Mouse (Mus musculus) thymus, adult 18-20 months (tissue): ENCODE measurements at regions not wholly inside any gene's neighbourhood (a gene's known extent, or its start where the extent isn't known, plus 50 kb on each side); places are given as distances from the start of the nearest gene placed in this dataset.

ENCODE experiments used
- DNase-seq, 2 experiments: peaks; one replicate each; pipeline ENCODE4 v3.0.0; 2022; ENCODE audit warnings: mixed read lengths in 2 of 2

DNA sequence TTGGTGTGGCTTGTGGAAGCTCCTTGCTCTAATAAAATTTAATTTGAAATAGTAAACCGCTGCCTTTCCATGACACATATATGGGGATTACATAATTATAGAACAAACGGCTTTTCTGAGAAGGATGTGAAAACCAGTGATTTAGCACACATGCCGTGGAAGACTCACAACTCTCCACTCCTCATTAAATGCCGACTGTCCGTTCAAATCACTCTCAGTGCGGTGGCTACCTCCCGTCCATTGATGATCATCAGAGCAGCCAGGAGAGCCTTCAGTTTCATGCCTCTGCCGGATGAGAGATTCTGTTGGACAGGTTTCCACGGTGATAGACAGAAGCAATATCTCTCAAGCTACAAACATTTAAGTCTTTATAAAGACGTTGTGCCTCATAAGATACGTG lies 451.3 kb downstream of the Glrx3 start:
- no peak for DNase-seq

DNA sequence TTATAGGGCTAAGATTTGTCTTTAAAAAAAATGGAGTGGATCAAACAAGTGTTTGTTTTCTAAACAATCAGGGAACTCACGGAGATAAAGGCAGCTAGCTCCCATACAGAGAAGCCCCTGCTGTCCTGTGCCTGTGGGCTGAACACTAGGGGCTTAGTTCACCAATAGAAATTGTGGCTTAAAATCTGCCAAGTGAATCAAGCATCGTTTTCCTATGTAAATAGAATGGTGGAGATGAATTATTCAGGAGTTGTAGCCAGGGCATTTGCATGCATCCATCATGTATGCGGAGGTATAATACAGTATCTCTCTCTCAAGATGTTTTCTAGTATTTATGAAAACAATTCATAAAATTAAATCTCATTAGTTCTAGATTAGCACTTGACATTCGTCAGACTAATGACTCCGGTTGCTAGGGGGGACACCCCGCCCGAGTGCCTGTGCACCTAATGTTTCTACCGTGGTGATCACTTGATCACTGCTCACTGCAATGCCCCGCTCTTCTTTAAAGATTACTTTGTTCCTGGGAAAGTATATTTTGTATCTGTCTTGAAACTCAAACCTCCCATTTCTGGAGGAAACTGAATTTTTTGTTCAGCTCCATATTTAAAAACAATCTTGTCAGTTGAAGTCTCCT lies 469.1 kb downstream of the Glrx3 start:
- no peak for DNase-seq

DNA sequence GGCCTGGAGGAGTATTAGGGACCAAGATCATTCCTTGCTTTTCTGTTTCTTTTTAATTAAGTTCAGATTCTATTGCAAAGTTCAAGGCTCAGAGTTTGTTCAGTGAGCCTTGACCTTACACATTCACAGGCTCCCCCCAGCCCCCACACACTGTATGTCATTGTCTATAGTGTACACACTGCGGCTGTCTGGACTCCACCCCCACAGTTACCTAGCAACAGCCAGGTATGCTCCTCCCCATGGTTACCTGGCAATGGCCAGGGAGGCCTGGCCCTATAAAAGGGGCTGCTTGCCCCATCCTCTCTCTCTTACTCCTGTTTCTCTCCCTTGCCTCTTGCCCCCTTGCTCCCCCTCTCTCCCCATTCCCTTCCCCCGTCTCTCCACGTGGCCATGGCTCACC lies 472.0 kb downstream of the Glrx3 start:
- no peak for DNase-seq

DNA sequence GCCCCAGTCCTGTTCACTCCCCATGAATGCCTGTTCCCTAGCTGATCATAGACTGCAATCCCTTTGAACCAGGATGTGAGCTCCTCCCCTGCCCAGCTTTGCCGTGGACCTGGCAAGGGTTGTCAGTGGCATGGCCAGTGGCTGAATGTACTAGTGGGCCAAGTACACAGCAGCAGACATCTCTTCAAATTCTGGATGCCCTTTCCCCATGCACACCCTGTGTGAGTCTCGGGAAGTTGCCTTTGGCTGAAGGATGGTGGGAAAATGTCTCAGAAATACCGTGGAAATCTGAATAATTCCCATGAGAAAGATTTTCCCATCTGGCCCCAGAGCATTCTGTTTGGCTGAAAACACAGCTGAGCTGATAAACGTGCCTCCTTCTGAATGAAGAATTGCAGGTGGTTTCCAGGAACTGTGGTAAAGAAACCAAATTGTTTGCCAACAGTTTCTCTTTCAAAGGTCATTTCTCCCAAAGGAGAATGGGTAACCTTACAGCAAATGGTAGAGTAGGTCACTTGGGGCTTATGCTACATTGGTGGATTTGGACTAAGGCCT lies 476.2 kb downstream of the Glrx3 start:
- DNase-seq: no peak

DNA sequence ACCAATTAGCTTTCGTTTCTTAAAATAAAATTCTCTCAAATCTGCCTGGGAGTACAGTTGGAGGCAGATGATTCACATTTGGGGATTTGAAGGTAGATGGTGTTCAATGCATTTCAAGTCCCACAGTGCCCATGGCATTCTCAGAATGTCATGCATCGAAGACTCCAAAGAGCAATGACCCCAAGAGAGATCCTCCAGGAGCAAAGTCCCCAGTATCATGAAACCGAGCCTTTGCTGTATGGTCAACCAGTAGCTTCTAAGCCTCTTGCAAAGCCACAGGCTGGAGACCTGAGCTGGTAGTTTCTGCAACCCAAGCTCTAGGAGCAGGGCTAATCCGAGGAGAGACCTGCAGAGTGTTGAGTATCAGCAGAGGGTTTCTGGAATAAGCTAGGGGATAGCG lies 477.1 kb downstream of the Glrx3 start:
- DNase-seq: no peak

DNA sequence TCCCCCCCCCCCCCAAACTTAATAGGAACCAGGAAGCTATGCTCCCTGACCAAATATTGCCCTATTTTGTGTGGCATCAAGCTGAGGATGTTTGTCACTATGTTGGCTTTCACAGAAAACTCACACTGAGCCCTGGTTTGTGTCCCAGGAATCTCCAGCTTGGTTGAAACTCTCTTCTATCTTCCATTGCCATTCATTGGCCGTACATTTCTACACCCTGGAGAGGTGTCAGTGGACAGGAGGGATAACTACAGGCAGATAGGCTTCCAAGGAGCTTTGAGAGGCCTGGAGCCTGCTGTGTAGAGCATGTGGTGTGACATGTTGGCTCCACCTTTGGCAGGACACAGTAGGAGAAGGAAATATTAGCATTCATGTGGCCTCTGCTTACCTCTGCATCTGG lies 478.9 kb downstream of the Glrx3 start:
- no peak for DNase-seq

DNA sequence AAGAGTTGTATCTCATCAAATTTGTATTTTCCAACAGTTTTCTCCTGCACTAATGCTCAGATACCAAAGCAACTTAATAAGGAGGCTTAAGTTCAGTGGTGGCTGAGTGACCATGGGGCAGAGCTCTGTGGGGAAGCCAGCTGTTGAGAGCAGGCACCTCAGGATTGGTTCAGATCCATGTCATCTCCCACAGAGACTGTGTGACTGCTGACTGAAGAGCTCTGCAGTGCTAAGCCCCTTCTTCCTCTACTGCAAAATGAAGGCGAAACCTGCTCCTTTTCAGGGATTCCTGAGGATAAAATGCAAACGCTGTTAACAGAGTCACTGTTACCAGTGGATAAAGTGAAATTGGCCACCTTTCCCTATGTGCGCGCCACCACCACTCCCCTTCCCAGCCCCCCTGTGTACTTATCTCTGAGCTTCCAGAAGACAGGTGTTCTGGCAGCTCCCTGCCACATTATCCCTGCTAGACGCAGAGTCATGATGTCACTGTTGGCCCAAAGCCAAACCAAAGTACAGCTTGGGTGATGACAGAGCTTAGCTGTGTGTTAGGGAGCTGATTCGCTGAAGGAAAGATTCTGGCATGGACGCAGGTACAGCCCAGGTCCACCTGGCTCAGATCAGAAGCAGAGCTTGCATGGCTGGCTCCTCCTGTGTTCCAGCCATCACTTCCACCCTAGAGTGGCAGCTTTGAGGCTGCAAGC lies 472.9 kb downstream of the Tcerg1l start:
- no peak for DNase-seq

DNA sequence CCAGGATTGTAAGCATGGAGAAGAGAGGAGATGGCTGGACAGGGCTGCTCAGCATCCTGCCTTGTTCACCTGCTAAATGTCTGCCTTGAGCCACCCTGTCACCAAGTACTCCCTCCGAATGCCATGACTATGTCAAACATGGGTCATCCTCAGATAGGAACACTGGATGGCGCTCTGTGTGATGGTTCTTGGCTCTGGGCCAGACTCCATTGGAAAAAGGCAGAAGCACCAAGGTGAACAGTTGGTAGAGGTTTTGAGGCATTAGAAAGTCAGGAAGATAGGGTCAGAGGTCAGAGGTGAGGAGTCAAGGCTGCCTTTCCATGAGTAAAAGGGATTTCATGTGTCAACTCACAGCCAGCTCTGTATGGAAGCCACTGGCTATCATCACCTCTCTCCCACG lies 471.9 kb downstream of the Tcerg1l start:
- DNase-seq: no peak

DNA sequence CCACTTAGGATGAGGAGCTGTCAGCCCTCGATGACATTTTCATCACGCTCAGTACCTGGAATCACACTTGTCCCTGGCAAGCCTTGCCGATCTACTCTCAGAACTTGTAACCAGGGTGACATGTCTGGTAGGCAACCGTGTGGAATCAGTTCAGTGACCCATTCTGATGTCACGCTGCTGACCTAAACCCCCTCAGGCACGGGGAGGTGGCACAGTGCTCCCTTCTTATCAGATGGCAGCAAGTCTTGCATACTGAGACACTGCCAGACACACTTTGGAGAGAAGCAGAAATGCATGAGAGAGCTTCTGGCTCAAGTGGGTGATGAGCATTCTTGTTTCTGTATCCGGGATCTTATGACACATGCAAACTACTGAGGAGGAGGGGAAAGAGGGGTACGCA lies 470.2 kb downstream of the Tcerg1l start:
- DNase-seq: no peak

DNA sequence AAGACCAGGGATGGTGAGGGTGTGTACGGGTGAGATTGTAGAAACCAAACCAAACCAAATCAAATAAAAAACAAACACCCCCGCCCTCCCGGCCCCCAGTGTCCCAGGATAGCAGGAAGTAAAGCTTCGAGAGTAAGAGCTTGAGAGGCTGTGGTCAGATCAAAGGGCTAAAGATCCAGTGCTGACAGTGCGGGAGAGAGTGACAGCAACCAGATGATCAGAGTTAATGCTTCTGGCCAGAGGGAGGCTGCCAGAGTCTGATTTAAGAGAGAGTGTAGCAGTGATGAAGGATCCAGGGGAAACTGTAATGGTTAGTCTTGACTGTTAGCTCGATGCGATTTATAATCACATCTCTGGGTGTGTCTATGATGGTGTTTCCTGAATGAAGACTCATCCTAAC lies 467.3 kb downstream of the Tcerg1l start:
- DNase-seq: no peak

DNA sequence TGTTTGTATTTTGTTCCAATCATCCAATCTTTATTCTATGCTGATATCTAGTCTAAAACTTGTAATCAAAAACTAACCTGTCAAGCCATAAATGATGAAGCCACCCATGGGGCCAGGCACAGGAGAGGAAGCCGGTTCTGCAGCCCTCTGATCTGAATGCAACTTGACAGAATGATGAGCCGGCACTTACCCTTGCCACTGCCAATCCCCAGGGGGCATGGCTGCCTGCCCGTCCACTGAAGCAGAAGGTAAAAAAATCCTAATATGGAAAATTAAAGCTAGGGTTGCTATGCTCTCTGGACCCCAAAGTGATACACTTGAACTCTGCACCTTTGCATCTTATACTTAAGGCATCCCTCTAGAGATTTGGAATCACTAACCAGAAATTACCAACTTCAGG lies 461.6 kb downstream of the Tcerg1l start:
- DNase-seq: no peak

DNA sequence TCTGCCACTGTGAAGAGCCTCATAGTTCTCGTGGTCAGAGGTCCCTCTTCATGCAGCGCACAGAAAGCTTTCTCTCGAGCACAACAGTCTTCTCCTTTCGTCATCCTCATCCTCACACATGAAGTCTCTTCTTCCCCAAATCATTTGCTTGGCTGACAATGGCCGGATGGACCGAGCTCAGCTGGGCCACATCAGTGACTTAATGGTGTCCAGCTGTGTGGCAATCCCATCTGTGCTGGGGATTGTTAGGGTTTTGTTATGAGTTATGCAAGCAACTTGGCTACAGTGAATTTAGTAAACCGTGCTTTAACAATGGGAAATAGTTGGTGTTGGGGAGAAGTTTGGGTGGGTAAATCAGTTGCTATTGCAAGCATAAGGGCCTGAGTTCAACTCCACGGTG lies 458.4 kb downstream of the Tcerg1l start:
- DNase-seq: no peak

DNA sequence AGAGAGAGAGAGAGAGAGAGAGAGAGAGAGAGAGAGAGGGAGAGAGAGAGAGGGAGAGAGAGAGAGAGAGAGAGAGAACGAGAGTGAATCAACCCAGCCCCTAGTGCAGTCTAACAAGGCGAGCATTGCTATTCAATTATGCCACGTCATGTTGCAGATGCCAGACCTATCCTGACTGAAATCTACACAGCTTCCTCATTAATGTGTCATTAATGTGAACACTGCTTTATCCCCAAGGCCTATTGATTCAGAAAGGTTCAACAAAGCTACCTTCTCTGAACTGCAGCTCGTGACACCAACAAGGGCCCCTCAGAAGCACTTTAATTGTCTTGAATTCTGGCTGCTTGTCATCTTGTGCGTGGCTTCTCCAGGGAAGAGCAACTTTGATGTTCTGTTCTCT lies 457.4 kb downstream of the Tcerg1l start:
- DNase-seq: no peak

DNA sequence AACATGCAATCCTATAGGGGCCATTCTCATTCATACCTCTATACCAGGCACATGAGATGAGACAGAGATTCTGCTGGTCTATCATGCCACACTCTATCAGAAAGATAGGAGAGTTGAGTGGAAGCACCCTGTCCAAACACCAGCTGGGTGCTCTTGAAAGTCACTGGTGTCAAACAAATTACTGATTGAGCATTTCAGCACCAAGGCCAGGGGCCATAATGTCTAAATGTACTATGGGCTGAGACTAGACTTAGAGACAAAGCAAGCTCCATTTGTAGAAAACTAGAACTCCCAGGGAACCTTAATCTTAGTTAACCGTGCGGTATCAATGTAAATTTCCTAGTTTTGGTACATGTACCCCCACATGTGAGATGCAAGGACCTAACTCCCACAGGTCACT lies 452.5 kb downstream of the Tcerg1l start:
- DNase-seq: no peak

DNA sequence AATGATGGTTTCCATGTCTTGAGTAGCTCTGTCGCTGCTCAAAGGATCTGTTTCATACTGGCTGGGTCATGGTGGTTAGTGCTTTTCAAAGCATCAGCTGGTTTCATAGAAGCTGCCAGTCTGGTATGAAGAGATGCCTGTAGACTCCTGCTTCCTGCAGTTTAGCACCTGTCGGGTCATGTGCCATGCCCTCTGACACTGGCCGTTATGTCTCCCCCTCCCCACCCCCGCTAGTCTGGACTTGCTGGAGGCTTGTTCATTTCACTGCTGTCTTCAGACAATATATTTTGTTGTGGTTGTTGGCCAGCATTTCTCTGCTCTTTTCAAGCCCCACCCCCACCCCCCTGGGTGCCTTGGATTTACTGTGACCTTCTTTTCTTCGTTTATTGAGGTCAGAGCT lies 450.1 kb downstream of the Tcerg1l start:
- DNase-seq: no peak

DNA sequence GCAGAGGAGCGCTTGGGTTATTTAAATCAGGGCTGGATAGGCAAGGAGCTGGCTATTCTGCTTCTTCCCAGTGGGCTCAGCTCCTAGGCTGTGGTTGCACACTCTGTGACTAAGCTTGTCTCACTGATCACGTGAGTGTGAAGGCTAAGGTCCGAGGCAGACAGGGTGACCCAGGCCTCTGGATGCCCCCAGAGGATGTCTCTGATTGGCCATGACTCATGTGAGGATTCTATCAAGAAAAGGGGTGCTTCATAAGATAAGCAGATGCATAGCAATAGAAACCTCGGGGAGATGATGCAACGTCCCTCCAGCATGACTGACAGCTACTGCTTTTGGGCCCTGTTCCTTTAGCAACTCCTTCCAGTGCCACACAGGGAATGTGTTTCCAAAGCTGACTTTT lies 440.2 kb downstream of the Tcerg1l start:
- DNase-seq: no peak

DNA sequence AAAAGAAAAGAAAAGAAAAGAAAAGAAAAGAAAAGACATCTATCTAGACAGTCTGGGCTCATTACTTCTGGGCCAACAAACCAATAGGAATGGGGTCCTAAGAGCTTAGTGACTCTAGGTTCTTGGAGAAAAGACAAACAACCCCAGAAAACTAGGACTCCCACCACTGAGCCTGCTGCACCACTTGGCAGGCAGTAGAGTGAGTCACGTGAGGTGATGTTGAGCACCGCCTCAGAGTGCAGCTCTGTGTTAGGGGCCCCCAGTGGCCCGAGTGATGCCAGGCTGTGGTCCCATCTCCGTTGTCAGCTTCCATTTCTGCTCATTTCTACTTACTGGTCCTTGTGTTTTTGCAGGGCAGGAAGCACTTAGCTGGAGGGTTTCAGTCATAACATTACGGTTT lies 439.7 kb downstream of the Tcerg1l start:
- DNase-seq: no peak

DNA sequence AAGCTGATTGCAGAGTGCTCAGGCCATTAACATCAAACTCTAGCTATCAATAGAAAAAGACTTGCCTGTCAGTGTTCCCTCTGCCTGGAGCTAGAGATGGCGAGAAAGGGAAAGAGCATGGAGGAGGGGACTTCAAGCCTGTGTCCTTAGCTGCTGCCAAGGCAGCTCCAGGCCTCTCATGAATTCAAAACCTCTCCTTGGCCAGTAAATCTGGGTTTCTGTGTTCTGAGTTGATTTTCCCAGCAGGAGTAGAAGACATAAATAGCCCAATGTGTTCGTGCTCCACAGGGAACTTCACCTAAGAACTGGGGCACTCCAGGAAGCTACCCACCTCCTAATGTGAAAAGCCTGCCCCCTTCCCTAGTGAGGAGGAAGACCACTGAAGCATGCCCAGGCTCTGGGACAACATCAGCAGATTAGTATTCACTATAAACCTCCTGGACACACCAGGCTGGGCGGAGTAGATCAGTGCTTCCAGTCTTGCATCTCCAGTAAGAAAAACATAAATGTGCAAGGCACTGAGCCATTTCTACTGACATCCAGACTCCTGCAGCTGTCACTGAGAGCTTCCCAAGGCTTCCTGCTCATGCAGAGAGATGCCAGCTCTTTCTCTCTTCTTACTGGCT lies 433.9 kb downstream of the Tcerg1l start:
- no peak for DNase-seq

DNA sequence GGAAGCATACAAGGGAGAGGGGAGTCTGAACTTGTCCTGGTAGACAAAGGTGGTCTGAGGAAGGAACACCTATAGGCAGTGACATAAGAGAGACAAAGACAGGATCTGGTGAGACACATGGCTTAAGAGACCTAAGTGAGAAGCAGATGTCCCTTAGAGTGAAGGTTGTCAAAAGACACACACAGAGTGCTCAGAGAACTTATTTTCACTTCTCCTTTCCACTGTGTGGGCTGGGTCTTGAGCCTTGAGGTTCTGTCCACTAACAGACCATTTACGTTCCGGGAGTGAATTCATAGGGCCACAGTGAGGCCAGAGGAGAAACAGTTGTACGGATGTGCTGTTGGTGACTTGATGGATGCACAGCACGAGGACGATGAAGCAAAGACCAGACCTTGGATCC lies 422.8 kb downstream of the Tcerg1l start:
- no peak for DNase-seq

DNA sequence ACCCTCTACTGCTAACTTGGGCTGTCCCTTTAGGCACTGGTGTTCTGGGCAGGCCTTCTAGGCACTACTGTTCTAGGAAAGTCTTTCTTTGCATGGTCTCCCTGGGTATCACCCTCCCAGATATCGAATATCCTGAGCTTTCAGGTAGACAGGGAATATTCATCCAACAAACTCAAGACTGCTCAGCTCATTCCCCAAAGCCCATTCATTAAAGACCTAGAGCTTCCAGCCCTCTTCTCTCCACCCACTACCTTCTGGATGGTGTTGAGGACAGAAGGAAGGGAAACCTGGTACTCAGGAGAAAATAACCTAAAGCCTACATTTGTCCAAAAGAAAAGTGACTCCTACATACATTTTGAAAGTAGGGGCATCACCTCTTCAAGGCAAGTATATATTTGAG lies 420.0 kb downstream of the Tcerg1l start:
- no peak for DNase-seq

DNA sequence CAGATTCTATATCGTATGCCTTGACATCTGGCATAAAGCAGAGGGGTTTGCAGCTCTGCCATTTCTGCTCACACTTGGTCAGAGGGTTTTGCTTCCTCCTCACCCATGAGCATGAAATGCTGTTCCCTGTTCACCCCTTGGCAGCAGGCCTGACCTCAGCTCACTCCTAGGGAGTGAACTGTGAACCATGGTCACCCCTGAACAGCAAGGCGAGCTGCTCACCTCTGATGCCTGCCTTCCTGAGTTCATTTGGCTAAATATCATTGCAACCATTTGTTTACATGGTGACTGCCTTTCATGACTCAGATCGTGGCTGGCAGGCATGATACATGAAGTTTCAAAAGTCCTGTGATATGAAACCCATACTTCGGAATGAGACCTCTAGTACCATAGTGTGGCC lies 418.2 kb downstream of the Tcerg1l start:
- DNase-seq: no peak

DNA sequence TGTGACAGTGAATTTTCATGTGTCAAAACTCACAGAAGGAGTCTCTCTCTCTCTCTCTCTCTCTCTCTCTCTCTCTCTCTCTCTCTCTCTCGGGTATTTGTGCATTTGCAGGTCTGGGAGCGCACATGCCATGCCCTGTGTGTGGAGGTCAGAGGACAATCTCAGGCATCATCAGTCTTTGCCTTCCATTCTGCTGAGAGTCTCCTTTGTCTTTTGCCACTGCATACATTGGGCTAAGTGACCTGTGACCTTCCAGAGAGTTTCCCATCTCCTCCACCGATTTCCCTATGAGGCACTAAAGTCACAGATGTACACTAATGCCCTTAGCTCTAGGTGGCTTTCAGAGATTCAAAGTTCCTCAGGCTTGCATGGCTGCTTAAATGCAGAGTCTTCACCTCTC lies 391.7 kb downstream of the Tcerg1l start:
- DNase-seq: no peak

DNA sequence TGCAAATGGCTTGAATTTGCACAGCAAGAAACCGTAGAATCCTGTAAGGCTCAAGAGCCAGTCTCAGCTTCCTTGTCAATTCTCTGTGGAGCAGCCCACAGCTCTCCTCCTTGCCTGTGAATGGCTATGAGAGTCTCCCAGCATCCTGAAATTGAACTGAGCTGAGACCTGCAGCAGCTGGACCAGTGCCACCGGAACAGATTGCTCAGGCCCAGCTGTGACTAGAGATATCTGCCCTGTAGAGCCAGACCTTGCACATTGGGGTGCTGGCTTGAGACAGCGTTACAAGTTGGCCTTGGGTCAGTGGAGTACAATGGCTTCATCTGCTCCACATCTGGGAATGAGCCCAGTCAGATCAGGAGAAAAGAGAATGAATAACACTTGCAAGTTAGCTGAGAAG lies 390.6 kb downstream of the Tcerg1l start:
- DNase-seq: no peak

DNA sequence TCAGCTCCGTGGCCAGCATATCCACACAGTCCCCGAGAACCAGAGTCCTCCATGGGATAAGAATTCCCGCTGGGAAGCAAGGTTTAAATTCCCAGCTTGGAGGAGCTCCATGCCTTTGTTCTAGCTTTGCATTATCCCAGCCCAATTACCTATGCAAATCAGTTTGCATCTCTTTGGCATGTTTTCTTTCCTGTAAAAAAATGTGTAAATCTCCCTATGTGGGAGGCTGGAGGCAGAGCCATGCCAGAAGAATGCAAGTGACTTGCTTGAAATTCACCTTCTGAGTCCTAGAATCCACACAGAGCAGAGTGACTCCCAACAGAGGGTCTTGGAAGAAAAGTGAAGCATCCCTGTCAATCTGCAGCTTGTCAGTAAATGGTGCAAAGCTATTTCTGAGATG lies 388.9 kb downstream of the Tcerg1l start:
- no peak for DNase-seq
